Mouse (Mus musculus) left cerebral cortex, adult 11 months (tissue): ENCODE measurements at regions not wholly inside any gene's neighbourhood (a gene's known extent, or its start where the extent isn't known, plus 50 kb on each side); places are given as distances from the start of the nearest gene placed in this dataset.
"Not testable (repeated sequence)": the region's sequence is repeated elsewhere in the genome, so short reads cannot be mapped to it uniquely, and the experiment has no call there.

Experiments
- DNase-seq: peaks from one replicate; pipeline ENCODE4 v3.0.0; 2022; ENCODE audit warnings: low spot score

GRCm38 (mm10) chr3:56980593-56981304 lies 321.0 kb downstream of the Tm4sf1 start:
- no peak for DNase-seq

GRCm38 (mm10) chr3:56966008-56966407 lies 335.8 kb downstream of the Tm4sf1 start:
- peak; percentile 18 for DNase-seq

- no peak for DNase-seq
Observed at GRCm38 (mm10) chr3:56965444-56965843, 336.3 kb downstream of the Tm4sf1 start.

GRCm38 (mm10) chr3:56964156-56964555 lies 337.6 kb downstream of the Tm4sf1 start:
- no peak for DNase-seq

- no peak for DNase-seq
Observed at GRCm38 (mm10) chr3:56963251-56963650, 338.5 kb downstream of the Tm4sf1 start.

GRCm38 (mm10) chr3:56962248-56963013 lies 339.4 kb downstream of the Tm4sf1 start:
- peak; percentile 79 for DNase-seq

- no peak for DNase-seq
Observed at GRCm38 (mm10) chr3:56956978-56957377, 344.8 kb downstream of the Tm4sf1 start.

GRCm38 (mm10) chr3:56955799-56956121 lies 346.0 kb downstream of the Tm4sf1 start:
- DNase-seq = no peak

GRCm38 (mm10) chr3:56955098-56955798 lies 346.5 kb downstream of the Tm4sf1 start:
- no peak for DNase-seq

GRCm38 (mm10) chr3:56942557-56942956 lies 359.2 kb downstream of the Tm4sf1 start:
- not testable (repeated sequence) for DNase-seq

GRCm38 (mm10) chr3:56928940-56929339 lies 372.8 kb downstream of the Tm4sf1 start:
- DNase-seq = not testable (repeated sequence)

GRCm38 (mm10) chr3:56898491-56898890 lies 403.3 kb downstream of the Tm4sf1 start:
- DNase-seq = no peak

GRCm38 (mm10) chr3:56877062-56877461 lies 424.7 kb downstream of the Tm4sf1 start:
- DNase-seq = no peak

- DNase-seq = no peak
Observed at GRCm38 (mm10) chr3:56863591-56863990, 438.2 kb downstream of the Tm4sf1 start.

GRCm38 (mm10) chr3:56859841-56860240 lies 441.9 kb downstream of the Tm4sf1 start:
- DNase-seq = no peak

- no peak for DNase-seq
Observed at GRCm38 (mm10) chr3:56845462-56845770, 456.4 kb downstream of the Tm4sf1 start.

- no peak for DNase-seq
Observed at GRCm38 (mm10) chr3:56844681-56845461, 456.9 kb downstream of the Tm4sf1 start.

- DNase-seq = no peak
Observed at GRCm38 (mm10) chr3:56837176-56837575, 464.6 kb downstream of the Tm4sf1 start.

- DNase-seq = no peak
Observed at GRCm38 (mm10) chr3:56830315-56831097, 471.3 kb downstream of the Tm4sf1 start.

- DNase-seq = no peak
Observed at GRCm38 (mm10) chr3:56824157-56824556, 477.6 kb downstream of the Tm4sf1 start.

GRCm38 (mm10) chr3:56810548-56811071 lies 491.2 kb downstream of the Tm4sf1 start:
- no peak for DNase-seq
